Mouse (Mus musculus) kidney, embryonic 14.5 days (tissue): ENCODE measurements at regions not wholly inside any gene's neighbourhood (a gene's known extent, or its start where the extent isn't known, plus 50 kb on each side); places are given as distances from the start of the nearest gene placed in this dataset.
"Not testable (repeated sequence)": the region's sequence is repeated elsewhere in the genome, so short reads cannot be mapped to it uniquely, and the experiment has no call there.

Experiments used
- ATAC-seq: fragments of 200-750 bp; cut with Nextera tagmentation; 2 replicates; pipeline ENCODE4 v1.8.0; 2017; ENCODE audit warnings: moderate number of reproducible peaks, mild to moderate bottlenecking, moderate TSS enrichment, moderate library complexity; ENCODE audit not compliant: low FRiP score, low TSS enrichment
- H3K27ac ChIP-seq: fragments of 300-500 bp; sonication (generic); 2 replicates; pipeline ENCODE4 v1.5.1; 2014; ENCODE audit warnings: low read depth, mild to moderate bottlenecking, low read length, moderate library complexity, mixed read lengths
- H3K27me3 ChIP-seq: fragments of 300-500 bp; sonication (generic); 2 replicates; pipeline ENCODE4 v1.6.1; 2014; ENCODE audit warnings: mild to moderate bottlenecking, low read length; ENCODE audit not compliant: control insufficient read depth, insufficient read depth
- H3K36me3 ChIP-seq: fragments of 300-500 bp; sonication (generic); 2 replicates; pipeline ENCODE4 v1.6.1; 2014; ENCODE audit warnings: low read length, mixed read lengths; ENCODE audit not compliant: control insufficient read depth, insufficient read depth
- H3K4me1 ChIP-seq: fragments of 300-500 bp; sonication (generic); 2 replicates; pipeline ENCODE4 v1.6.1; 2014; ENCODE audit warnings: low read length, mixed read lengths; ENCODE audit not compliant: control insufficient read depth, insufficient read depth
- H3K4me2 ChIP-seq: fragments of 300-500 bp; sonication (generic); replicated peaks from 2 replicates; pipeline ENCODE4 v1.6.1; 2014; ENCODE audit warnings: low read depth, mild to moderate bottlenecking, low read length
- H3K4me3 ChIP-seq: fragments of 300-500 bp; sonication (generic); 2 replicates; pipeline ENCODE4 v1.5.1; 2014; ENCODE audit warnings: mild to moderate bottlenecking, low read length
- H3K9ac ChIP-seq: fragments of 300-500 bp; sonication (generic); 2 replicates; pipeline ENCODE4 v1.6.1; 2014; ENCODE audit warnings: low read depth, mild to moderate bottlenecking, low read length, moderate library complexity
- H3K9me3 ChIP-seq: fragments of 300-500 bp; sonication (generic); 2 replicates; pipeline ENCODE4 v1.6.1; 2016; ENCODE audit warnings: low read length; ENCODE audit not compliant: control insufficient read depth
- WGBS: fragments of 180-500 bp; shearing (Covaris S2); extraction: QIAGEN DNeasy Blood & Tissue Kit; methylation state at CpG from one replicate; pipeline ENCODE4 v1.1.7; 2014; 5-methylcytosine and 5-hydroxymethylcytosine counted together

DNA sequence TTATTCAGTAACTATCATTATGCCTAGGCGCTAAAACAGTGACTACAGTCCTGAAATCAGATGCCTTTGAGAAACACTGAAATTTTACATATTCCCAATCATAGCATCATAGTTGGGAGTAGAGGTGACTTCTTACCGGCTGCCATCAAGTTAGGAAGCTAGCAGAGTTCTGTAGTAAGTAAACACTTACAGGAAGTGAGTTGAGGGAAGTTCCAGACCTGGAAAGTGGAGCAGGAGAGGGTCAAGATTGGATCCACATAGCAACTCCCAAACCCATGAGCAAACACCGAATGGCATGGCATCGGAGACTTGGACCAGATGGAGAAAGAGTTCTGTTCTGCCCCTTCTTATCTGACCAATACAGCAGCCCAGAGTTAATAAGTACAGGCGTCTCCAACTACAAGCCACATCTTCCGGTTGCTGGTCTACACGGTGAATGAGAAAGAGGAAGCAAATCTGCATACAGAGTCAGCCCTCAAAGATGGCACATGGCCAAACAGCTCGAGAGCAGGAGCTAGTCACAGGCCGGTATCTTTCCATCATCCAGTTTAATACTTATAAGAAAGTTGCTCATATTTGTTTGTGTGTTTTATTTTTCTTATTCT, 184.8 kb upstream of the Slc7a11 start:
- H3K9ac ChIP-seq: no peak overlapping the region
- H3K4me1 ChIP-seq: no peaks in the 10 kb centered on the region
- H3K4me3 ChIP-seq: no peak overlapping the region
- H3K9me3 ChIP-seq: no peaks in the 10 kb centered on the region
- no peak overlapping the region for H3K4me2 ChIP-seq
- no peaks in the 10 kb centered on the region for H3K27me3 ChIP-seq
- no peak for ATAC-seq
- WGBS: 89% methylated on average over 9 of the region's 9 CpGs
- H3K27ac ChIP-seq: no peak overlapping the region
- H3K36me3 ChIP-seq: no peaks in the 10 kb centered on the region

DNA sequence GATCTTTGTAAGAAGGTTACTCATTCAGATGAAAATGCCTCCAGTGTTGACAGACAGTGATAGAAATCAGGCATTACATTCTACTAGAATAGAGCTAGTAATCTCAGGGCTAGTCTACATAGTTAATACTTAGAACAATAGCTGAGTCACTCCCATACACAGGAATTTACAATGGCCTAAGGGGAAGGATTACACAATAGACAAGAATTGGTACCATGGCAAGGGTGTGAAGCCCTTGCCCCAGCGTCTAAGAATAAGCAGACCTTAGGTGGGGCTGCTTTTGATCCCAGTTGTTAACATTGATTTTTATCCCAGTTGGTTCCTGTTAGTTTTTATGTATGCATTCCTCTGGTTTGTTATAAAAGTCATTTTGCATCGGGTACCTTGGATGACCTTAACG, 177.8 kb upstream of the Slc7a11 start:
- not testable (repeated sequence) for H3K9ac ChIP-seq, H3K27ac ChIP-seq, H3K4me2 ChIP-seq, H3K4me1 ChIP-seq, H3K36me3 ChIP-seq, H3K27me3 ChIP-seq, H3K4me3 ChIP-seq, ATAC-seq, H3K9me3 ChIP-seq
- WGBS: 70% methylated on average over 3 of the region's 3 CpGs

- H3K36me3 ChIP-seq: no peaks in the 10 kb centered on the region
- no peak overlapping the region for H3K27ac ChIP-seq
- H3K9ac ChIP-seq: no peak overlapping the region
- no peaks in the 10 kb centered on the region for H3K27me3 ChIP-seq
- H3K4me3 ChIP-seq: no peak overlapping the region
- no peak for ATAC-seq
- H3K9me3 ChIP-seq: no peaks in the 10 kb centered on the region
- 65% methylated on average over 6 of the region's 6 CpGs for WGBS
- no peaks in the 10 kb centered on the region for H3K4me1 ChIP-seq
- H3K4me2 ChIP-seq: no peak overlapping the region
Observed at GRCm38 (mm10) chr3:50619061-50619460, 175.6 kb upstream of the Slc7a11 start.

DNA sequence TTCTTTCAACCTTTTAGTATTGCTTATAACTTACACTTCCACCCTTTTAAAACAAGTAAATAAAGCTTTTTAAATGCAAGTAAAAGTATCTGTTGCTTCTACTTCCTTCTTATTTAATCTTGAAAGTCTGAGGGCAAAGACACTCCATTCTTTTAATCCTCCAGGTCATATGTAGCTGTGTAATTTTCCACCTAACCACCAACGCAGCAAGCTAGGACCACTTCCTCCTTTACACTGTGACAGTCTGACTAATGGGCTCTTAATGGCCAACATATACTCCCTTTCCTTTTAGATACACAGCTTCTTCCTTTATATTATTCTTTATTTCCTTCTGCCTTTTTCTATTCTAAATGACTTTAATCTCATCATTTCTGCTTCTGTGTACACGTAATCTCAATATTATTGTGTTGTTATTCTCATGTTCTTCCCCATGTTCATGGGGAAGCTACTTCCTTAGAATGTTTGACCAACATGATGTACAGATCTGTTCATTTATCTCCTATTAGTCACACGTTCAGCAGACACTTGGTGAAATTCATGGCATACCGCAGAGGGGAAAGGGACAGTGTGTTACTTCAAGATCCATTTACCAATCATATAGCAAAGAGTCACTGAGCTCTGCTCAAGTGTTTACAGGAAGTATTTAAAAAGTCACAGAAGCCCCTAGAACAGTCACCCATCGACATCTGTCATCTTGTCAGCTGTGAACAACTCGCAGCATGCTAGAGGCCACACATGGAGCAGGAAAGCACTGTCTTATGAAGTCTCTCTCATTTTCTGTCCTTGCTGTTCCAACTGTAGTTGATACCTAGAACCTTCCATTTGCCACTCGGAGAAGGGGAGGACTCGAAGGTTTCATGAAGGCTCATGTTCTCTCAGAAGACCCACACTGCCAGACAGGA, 172.2 kb upstream of the Slc7a11 start:
- 66% methylated on average over 8 of the region's 8 CpGs for WGBS

GRCm38 (mm10) chr3:50613011-50613410, 169.6 kb upstream of the Slc7a11 start:
- 92% methylated on average over 2 of the region's 2 CpGs for WGBS
- no peak overlapping the region for H3K9ac ChIP-seq

More for the DNA sequence above, 172.2 kb upstream of the Slc7a11 start:
- H3K36me3 ChIP-seq: no peaks in the 10 kb centered on the region
- no peaks in the 10 kb centered on the region for H3K9me3 ChIP-seq
- no peak overlapping the region for H3K4me3 ChIP-seq
- H3K4me1 ChIP-seq: no peaks in the 10 kb centered on the region
- H3K27ac ChIP-seq: no peak overlapping the region
- H3K4me2 ChIP-seq: no peak overlapping the region
- no peaks in the 10 kb centered on the region for H3K27me3 ChIP-seq
- no peak overlapping the region for H3K9ac ChIP-seq
- ATAC-seq: no peak

DNA sequence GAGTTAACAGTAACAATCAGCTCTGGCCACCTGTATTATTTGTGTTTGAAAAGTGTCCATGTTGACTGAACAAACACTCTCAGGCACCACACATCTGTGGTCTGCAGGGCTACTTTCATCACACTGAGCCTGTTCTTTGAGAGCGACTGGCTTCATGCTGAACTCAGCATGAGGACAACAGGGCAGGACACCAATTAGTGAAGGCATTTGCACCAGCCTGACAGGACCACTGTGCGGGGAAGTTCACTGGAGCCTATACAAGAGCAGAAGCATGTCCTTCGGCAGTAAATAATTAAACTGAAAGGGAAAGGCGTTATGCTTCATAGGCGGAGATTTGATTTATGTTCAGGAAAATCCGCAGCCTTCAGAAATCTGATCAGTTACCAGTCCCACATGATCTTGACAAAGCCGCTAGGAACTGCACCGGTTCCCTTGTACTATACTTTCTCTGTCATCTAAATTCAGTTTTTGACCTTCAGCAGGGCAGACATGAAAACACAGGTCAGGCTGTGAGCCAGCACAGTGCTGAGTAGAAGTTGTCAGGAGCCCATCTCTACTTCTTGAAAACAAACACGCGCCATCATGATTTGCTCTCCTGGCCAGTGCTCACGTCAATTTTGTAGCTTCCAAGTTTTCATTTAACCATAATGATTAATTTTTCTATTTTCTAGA, 166.1 kb upstream of the Slc7a11 start:
- no peak overlapping the region for H3K9ac ChIP-seq
- H3K4me3 ChIP-seq: no peak overlapping the region
- H3K27me3 ChIP-seq: no peaks in the 10 kb centered on the region
- H3K36me3 ChIP-seq: no peaks in the 10 kb centered on the region
- peaks cover 16% of the 10 kb centered on the region for H3K4me1 ChIP-seq
- no peak overlapping the region for H3K4me2 ChIP-seq
- 20% methylated on average over 11 of the region's 11 CpGs for WGBS
- H3K9me3 ChIP-seq: no peaks in the 10 kb centered on the region
- ATAC-seq: peak; percentile 92
- H3K27ac ChIP-seq: no peak overlapping the region

More at GRCm38 (mm10) chr3:50613011-50613410, 169.6 kb upstream of the Slc7a11 start:
- no peak overlapping the region for H3K4me3 ChIP-seq
- no peak overlapping the region for H3K27ac ChIP-seq
- no peaks in the 10 kb centered on the region for H3K36me3 ChIP-seq
- no peak overlapping the region for H3K4me2 ChIP-seq
- no peaks in the 10 kb centered on the region for H3K27me3 ChIP-seq
- H3K9me3 ChIP-seq: no peaks in the 10 kb centered on the region
- peaks cover 9% of the 10 kb centered on the region; the same call in 1 of the 2 replicates for H3K4me1 ChIP-seq
- no peak for ATAC-seq

- no peaks in the 10 kb centered on the region for H3K36me3 ChIP-seq
- no peak overlapping the region for H3K4me2 ChIP-seq
- WGBS: 34% methylated on average over 7 of the region's 7 CpGs
- H3K4me1 ChIP-seq: peaks cover 16% of the 10 kb centered on the region
- no peak overlapping the region for H3K27ac ChIP-seq
- H3K9me3 ChIP-seq: no peaks in the 10 kb centered on the region
- H3K27me3 ChIP-seq: no peaks in the 10 kb centered on the region
- no peak overlapping the region for H3K4me3 ChIP-seq
- no peak overlapping the region for H3K9ac ChIP-seq
- ATAC-seq: no peak
Observed at GRCm38 (mm10) chr3:50607736-50608135, 164.3 kb upstream of the Slc7a11 start.

DNA sequence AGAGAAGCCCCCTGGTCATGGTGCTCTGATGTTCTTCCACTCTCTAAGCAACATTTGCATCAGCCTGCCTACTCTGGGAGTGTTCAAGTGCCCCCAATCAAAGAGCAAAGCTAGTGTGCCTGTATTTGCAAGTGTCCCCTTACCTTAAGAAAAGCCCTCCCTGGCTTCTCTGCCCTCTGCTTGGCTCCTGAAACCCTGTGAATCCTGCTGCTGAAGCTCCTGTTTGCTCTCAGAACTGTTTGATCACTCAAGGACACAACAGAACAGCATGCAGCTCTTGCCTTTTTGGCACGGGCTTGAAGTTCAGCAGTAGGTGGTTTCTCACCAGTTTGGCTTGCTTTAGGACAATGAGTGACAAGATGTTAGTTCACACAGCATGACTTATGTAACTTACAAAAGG, 163.6 kb upstream of the Slc7a11 start:
- WGBS: 25% methylated on average over 1 of the region's 1 CpGs

DNA sequence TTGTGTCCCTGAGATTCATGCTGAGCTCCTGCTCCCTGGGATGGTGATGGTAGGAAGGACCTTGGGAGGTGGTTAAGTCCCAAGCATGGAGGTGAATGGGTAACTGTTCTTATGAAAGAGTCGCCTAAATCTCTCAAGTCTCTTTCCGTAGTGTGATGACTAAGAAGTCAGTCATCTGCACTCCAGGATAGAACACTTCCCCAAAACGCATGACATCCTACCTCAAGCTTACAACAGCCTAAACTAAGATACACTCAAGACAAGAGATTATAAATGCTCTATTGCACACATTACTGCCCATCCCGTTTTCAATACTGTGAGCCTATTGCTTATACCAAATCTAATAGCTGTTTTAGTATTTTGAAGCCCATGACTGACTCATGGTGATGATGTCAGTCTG, 162.3 kb upstream of the Slc7a11 start:
- ATAC-seq: no peak
- WGBS: over 99% methylated on average over 4 of the region's 4 CpGs
- Histone ChIP-seq H3K9ac (no peak overlapping the region), H3K36me3 (no peaks in the 10 kb centered on the region), H3K4me1 (peaks cover 16% of the 10 kb centered on the region), H3K4me2 (no peak overlapping the region), H3K9me3 (no peaks in the 10 kb centered on the region), H3K27ac (no peak overlapping the region), H3K27me3 (no peaks in the 10 kb centered on the region), H3K4me3 (no peak overlapping the region)

More for the DNA sequence above, 163.6 kb upstream of the Slc7a11 start:
- Histone ChIP-seq H3K4me1 (peaks cover 16% of the 10 kb centered on the region), H3K9ac (no peak overlapping the region), H3K4me3 (no peak overlapping the region), H3K27me3 (no peaks in the 10 kb centered on the region), H3K27ac (no peak overlapping the region), H3K36me3 (no peaks in the 10 kb centered on the region), H3K4me2 (no peak overlapping the region), H3K9me3 (no peaks in the 10 kb centered on the region)
- no peak for ATAC-seq
